Mouse (Mus musculus) heart, adult 2 months (tissue): ENCODE measurements around the gene Vps25. TPM values are rescaled to one million over a fixed set of nuclear protein-coding genes. Genes with fewer than 3 reads are reported as not detected.

ENCODE experiments used
- DNase-seq, 2 experiments: peaks; one replicate each; pipeline ENCODE4 v3.0.0; 2021
- H3K27ac ChIP-seq: fragments of 200-600 bp; 2 replicates; pipeline ENCODE4 v1.8.1; 2022
- H3K27me3 ChIP-seq: fragments of 200-500 bp; 2 replicates; pipeline ENCODE4 v1.6.1; 2012; ENCODE audit warnings: mild to moderate bottlenecking, low read length, inconsistent platforms, mixed read lengths; ENCODE audit not compliant: control insufficient read depth, insufficient read depth
- H3K36me3 ChIP-seq: fragments of 200-500 bp; 2 replicates; pipeline ENCODE4 v1.6.1; 2012; ENCODE audit warnings: low read length, inconsistent platforms; ENCODE audit not compliant: control insufficient read depth, insufficient read depth
- H3K4me1 ChIP-seq: fragments of 200-500 bp; 2 replicates; pipeline ENCODE4 v1.6.1; 2011; ENCODE audit warnings: low read length; ENCODE audit not compliant: control insufficient read depth, insufficient read depth
- H3K4me3 ChIP-seq: fragments of 200-600 bp; 2 replicates; pipeline ENCODE4 v1.8.1; 2022
- H3K79me2 ChIP-seq: fragments of 200-500 bp; replicated peaks from 2 replicates; pipeline ENCODE4 v1.6.1; 2012; ENCODE audit warnings: mild to moderate bottlenecking, inconsistent platforms, low read length, moderate library complexity, mixed read lengths; ENCODE audit not compliant: control insufficient read depth, insufficient read depth
- H3K9ac ChIP-seq: fragments of 200-500 bp; 2 replicates; pipeline ENCODE4 v1.6.1; 2012; ENCODE audit warnings: low read depth, mild to moderate bottlenecking, control low read depth, inconsistent platforms, low read length, mixed read lengths
- CTCF ChIP-seq: fragments of 200-600 bp; IDR thresholded peaks from 2 replicates; pipeline ENCODE4 v1.8.1; 2022; ENCODE audit warnings: antibody characterized with exemption, mild to moderate bottlenecking, moderate library complexity
- EP300 ChIP-seq: fragments of 200-500 bp; IDR thresholded peaks from 2 replicates; pipeline ENCODE4 v1.6.1; 2011; ENCODE audit warnings: low read depth, low read length, control low read depth; ENCODE audit not compliant: insufficient read depth
- POLR2A ChIP-seq: fragments of 200-500 bp; IDR thresholded peaks from 2 replicates; pipeline ENCODE4 v1.6.1; 2011; ENCODE audit warnings: mild to moderate bottlenecking, low read depth, low read length, control low read depth; ENCODE audit not compliant: insufficient read depth
- WGBS: fragments of 180-500 bp; shearing (Covaris S2); methylation state at CpG from one replicate; pipeline ENCODE4 v1.1.7; 2018; 5-methylcytosine and 5-hydroxymethylcytosine counted together
- intact Hi-C: fragments of 180-260 bp; cut with DNase I; formaldehyde crosslinking; loops from one replicate; pipeline ENCODE4 v1.15.1; 2025
- polyA plus RNA-seq: library from polyadenylated mRNA; depleted of rRNA; stranded (reverse); fragments of >200 nt; gene quantifications from 2 replicates; pipeline ENCODE4 v1.2.3, GENCODE M21; 2012
- total RNA-seq, 2 experiments: library from RNA; stranded (reverse); gene quantifications; 2 replicates each; pipeline ENCODE4 v1.2.3; 2021

The Vps25 gene
- total and polyA plus RNA-seq, 3 experiments: 82.5 to 90.1 (median 83.2) TPM

DNA sequence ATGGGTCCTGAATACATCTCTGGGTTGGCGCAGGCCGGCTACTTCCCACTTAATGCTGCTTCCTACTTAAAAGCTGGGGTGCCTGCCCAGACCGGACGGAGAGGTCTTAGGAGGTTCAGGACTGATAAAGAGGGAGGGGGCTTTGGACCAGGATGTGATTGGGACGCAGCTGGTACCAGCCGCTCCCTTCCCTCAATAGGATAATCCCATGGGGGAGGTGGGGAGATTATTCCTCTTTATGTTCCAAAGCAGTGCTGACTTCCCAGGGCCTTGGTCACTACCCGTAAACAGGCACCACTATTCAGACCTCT is 6.8 kb upstream of the Vps25 start:
- peak overlapping the region; percentile 79 for H3K4me3 ChIP-seq
- H3K79me2 ChIP-seq: no peaks in the 10 kb centered on the region
- intact Hi-C loops: no loop called here
- peak overlapping the region; percentile 95 for H3K27ac ChIP-seq
- 9% methylated on average over 7 of the region's 7 CpGs for WGBS
- TF ChIP-seq POLR2A: 0 out of 2 replicates have a peak, but pooled peaks have one; percentile 16
- no peak for TF ChIP-seq EP300
- peak overlapping the region; percentile 98 for H3K9ac ChIP-seq
- peaks cover 7% of the 10 kb centered on the region for H3K4me1 ChIP-seq
- DNase-seq: no peak
- H3K27me3 ChIP-seq: 0 out of 2 replicates have a peak, but pooled peaks cover 2% of the 10 kb centered on the region
- peaks cover 2% of the 10 kb centered on the region; the same call in 1 of the 2 replicates for H3K36me3 ChIP-seq

GRCm38 (mm10) chr11:101247521-101248030 is 5.9 kb upstream of the Vps25 start:
- 0 out of 2 replicates have a peak, but pooled peaks cover 2% of the 10 kb centered on the region for H3K27me3 ChIP-seq

GRCm38 (mm10) chr11:101248258-101248994 is 5.1 kb upstream of the Vps25 start:
- Histone ChIP-seq H3K27ac (peak overlapping the region; percentile 95), H3K4me3 (peak overlapping the region; percentile 79), H3K79me2 (no peaks in the 10 kb centered on the region), H3K36me3 (peaks cover 2% of the 10 kb centered on the region; the same call in 1 of the 2 replicates), H3K4me1 (peaks cover 11% of the 10 kb centered on the region), H3K27me3 (0 out of 2 replicates have a peak, but pooled peaks cover 2% of the 10 kb centered on the region), H3K9ac (peak overlapping the region; percentile 2; the same call in 1 of the 2 replicates)
- 16% methylated on average over 14 of the region's 14 CpGs for WGBS
- peak; percentile 75 for TF ChIP-seq CTCF
- TF ChIP-seq POLR2A: peak; percentile 66
- TF ChIP-seq EP300: 0 out of 2 replicates have a peak, but pooled peaks have one; percentile 84
- intact Hi-C loops: loop anchor here (1.0 kb wide), 2 partner anchors 17 to 36 kb away; no protein-coding TSS in a partner anchor
- peak; percentile 79 to 80 for DNase-seq

More at GRCm38 (mm10) chr11:101247521-101248030, 5.9 kb upstream of the Vps25 start:
- Histone ChIP-seq H3K27ac (peak overlapping the region; percentile 95), H3K9ac (peak overlapping the region; percentile 98), H3K4me3 (peak overlapping the region; percentile 79), H3K36me3 (peaks cover 2% of the 10 kb centered on the region; the same call in 1 of the 2 replicates), H3K79me2 (no peaks in the 10 kb centered on the region), H3K4me1 (peaks cover 7% of the 10 kb centered on the region)
- TF ChIP-seq CTCF: no peak
- TF ChIP-seq EP300: no peak
- no peak for TF ChIP-seq POLR2A
- DNase-seq: no peak
- WGBS: 50% methylated on average over 6 of the region's 6 CpGs
- intact Hi-C loops: loop anchor here (1.0 kb wide), 2 partner anchors 16 to 35 kb away; no protein-coding TSS in a partner anchor

GRCm38 (mm10) chr11:101251031-101251430 is 2.5 kb upstream of the Vps25 start:
- Histone ChIP-seq H3K9ac (no peak overlapping the region), H3K4me3 (no peak overlapping the region), H3K27me3 (0 out of 2 replicates have a peak, but pooled peaks cover 2% of the 10 kb centered on the region), H3K36me3 (peaks cover 8% of the 10 kb centered on the region; the same call in 1 of the 2 replicates), H3K79me2 (no peaks in the 10 kb centered on the region), H3K27ac (no peak overlapping the region), H3K4me1 (peaks cover 8% of the 10 kb centered on the region)
- TF ChIP-seq EP300 (no peak), POLR2A (no peak), CTCF (no peak)
- intact Hi-C loops: loop anchor here (1.0 kb wide), 1 partner anchor 48 kb away; no protein-coding TSS in a partner anchor
- 68% methylated on average over 2 of the region's 2 CpGs for WGBS
- no peak for DNase-seq

DNA sequence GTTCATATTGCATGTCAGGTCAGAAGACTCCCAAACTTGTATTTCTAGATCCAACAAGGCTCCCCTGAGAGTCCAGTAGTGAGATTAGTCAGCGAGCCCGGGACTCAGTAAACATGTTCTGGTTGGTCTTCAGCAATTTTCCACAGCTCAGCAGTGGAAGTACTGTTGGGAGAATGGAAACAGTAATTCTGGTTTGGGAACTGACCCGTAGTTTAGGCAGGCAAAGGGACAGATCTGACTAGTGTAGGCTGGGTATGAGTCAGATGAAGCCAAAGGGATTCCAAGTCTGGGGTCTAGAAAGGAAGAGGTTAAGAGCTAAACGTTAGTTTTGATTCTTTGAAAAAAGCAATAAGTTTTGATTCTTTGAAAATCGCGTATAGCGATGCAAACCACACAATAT is 566 bp upstream of the Vps25 start:
- Histone ChIP-seq H3K4me1 (peaks cover 7% of the 10 kb centered on the region), H3K36me3 (peaks cover 11% of the 10 kb centered on the region), H3K27me3 (no peaks in the 10 kb centered on the region), H3K79me2 (no peaks in the 10 kb centered on the region), H3K9ac (peak overlapping the region; percentile 66), H3K4me3 (peak overlapping the region; percentile 77), H3K27ac (peak overlapping the region; percentile 90)
- TF ChIP-seq CTCF (no peak), EP300 (no peak), POLR2A (no peak)
- DNase-seq: no peak
- WGBS: 3% methylated on average over 7 of the region's 7 CpGs
- intact Hi-C loops: loop anchor here (2.0 kb wide), 1 partner anchor 26 kb away; the partner anchor contains the start of genes Cntd1 and Coa3
